Mouse (Mus musculus) midbrain, embryonic 11.5 days (tissue): ENCODE results near the gene Opn1mw. TPM values are rescaled to one million over a fixed set of nuclear protein-coding genes. Genes with fewer than 3 reads are reported as not detected.

Experiments used
- ATAC-seq: fragments of 200-750 bp; cut with Nextera tagmentation; 2 replicates; pipeline ENCODE4 v1.8.0; 2017; ENCODE audit warnings: moderate TSS enrichment, moderate library complexity; ENCODE audit not compliant: low FRiP score
- DNase-seq: peaks from one replicate; pipeline ENCODE4 v3.0.0; 2015; ENCODE audit warnings: low spot score; ENCODE audit errors: missing footprints
- H3K27ac ChIP-seq: fragments of 300-500 bp; sonication (generic); 2 replicates; pipeline ENCODE4 v1.5.1; 2014; ENCODE audit warnings: low read depth, low read length
- H3K27me3 ChIP-seq: fragments of 300-500 bp; sonication (generic); 2 replicates; pipeline ENCODE4 v1.6.1; 2014; ENCODE audit warnings: mild to moderate bottlenecking, low read length, moderate library complexity, mixed read lengths; ENCODE audit not compliant: control insufficient read depth, insufficient read depth
- H3K36me3 ChIP-seq: fragments of 300-500 bp; sonication (generic); 2 replicates; pipeline ENCODE4 v1.6.1; 2014; ENCODE audit warnings: mild to moderate bottlenecking, low read length, moderate library complexity, mixed read lengths; ENCODE audit not compliant: control insufficient read depth, insufficient read depth
- H3K4me1 ChIP-seq: fragments of 300-500 bp; sonication (generic); 2 replicates; pipeline ENCODE4 v1.6.1; 2014; ENCODE audit warnings: low read length; ENCODE audit not compliant: control insufficient read depth, insufficient read depth
- H3K4me2 ChIP-seq: fragments of 300-500 bp; sonication (generic); 2 replicates; pipeline ENCODE4 v1.6.1; 2014; ENCODE audit warnings: mild to moderate bottlenecking, moderate library complexity
- H3K4me3 ChIP-seq: fragments of 300-500 bp; sonication (generic); 2 replicates; pipeline ENCODE4 v1.5.1; 2014; ENCODE audit warnings: low read depth, low read length
- H3K9ac ChIP-seq: fragments of 300-500 bp; sonication (generic); 2 replicates; pipeline ENCODE4 v1.6.1; 2014; ENCODE audit warnings: low read length
- H3K9me3 ChIP-seq: fragments of 300-500 bp; sonication (generic); 2 replicates; pipeline ENCODE4 v1.6.1; 2016; ENCODE audit warnings: low read length; ENCODE audit not compliant: control insufficient read depth
- WGBS: fragments of 180-500 bp; shearing (Covaris S2); extraction: QIAGEN DNeasy Blood & Tissue Kit; methylation state at CpG from one replicate; pipeline ENCODE4 v1.1.7; 2014; 5-methylcytosine and 5-hydroxymethylcytosine counted together
- polyA plus RNA-seq: library from polyadenylated mRNA; unstranded; fragments of >200 nt; fragmentation: Nextera tagmentation; extraction: Ambion mirVana; gene quantifications from 2 replicates; pipeline ENCODE4 v1.2.1, GENCODE M21; 2014

Gene Opn1mw
- polyA plus RNA-seq: not detected in 2 replicates

GRCm38 (mm10) chrX:74127164-74127563, at the start of gene Opn1mw:
Gene Opn1mw (plus strand): TSS chrX:74127464.
- Histone ChIP-seq H3K9ac (no peak within 1 kb of the TSS), H3K9me3 (no peaks in the 10 kb centered on the region), H3K4me3 (no peak within 1 kb of the TSS), H3K4me2 (no peak within 1 kb of the TSS), H3K4me1 (no peaks in the 10 kb centered on the region), H3K36me3 (no peaks in the 10 kb centered on the region), H3K27ac (no peak within 1 kb of the TSS), H3K27me3 (no peaks in the 10 kb centered on the region; the same call in 1 of the 2 replicates)
- ATAC-seq: no peak
- no peak for DNase-seq

GRCm38 (mm10) chrX:74084276-74084837, 42.9 kb upstream of the Opn1mw start:
- H3K27ac ChIP-seq: peak overlapping the region; percentile 92
- peak overlapping the region; percentile 56 for H3K4me2 ChIP-seq
- no peaks in the 10 kb centered on the region for H3K36me3 ChIP-seq
- peak overlapping the region; percentile 79 for H3K9ac ChIP-seq
- ATAC-seq (no peak; the same call in 1 of the 2 replicates), DNase-seq (no peak)
- WGBS: 21% methylated on average over 17 of the region's 17 CpGs
- no peaks in the 10 kb centered on the region for H3K9me3 ChIP-seq
- no peaks in the 10 kb centered on the region for H3K27me3 ChIP-seq
- H3K4me1 ChIP-seq: peaks cover 6% of the 10 kb centered on the region; the same call in 1 of the 2 replicates
- H3K4me3 ChIP-seq: peak overlapping the region; percentile 66

DNA sequence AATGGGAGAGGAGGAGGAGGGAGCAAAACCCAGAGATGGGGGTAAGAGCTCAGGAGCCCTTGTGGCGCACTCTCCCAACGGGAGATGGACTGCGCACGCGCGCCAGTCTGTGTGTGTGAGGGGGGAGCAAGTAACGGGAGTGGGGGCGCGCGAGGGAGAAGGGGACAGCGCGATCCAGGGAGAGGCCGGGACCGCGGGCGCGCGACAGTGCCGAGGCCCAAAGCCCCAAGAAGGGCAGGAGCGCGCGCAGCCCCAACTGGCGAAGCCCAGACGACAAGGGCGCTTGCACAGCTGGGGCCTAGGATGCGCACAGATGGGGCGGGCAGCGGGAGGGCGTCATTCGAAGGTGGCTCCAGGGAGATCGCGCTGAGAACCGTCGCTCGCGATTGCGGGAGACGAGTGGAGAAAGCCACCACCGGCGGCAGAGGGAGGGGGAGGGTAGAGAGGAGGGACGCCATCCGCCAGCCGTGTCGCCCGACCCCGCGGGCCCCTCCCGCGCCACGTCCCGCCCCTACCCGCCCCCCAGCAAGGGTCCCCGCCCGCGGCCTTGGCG, 42.2 kb upstream of the Opn1mw start:
- H3K4me3 ChIP-seq: peak overlapping the region; percentile 66
- H3K36me3 ChIP-seq: no peaks in the 10 kb centered on the region
- DNase-seq: peak; percentile 95
- no peaks in the 10 kb centered on the region for H3K9me3 ChIP-seq
- H3K4me2 ChIP-seq: peak overlapping the region; percentile 56
- peak; percentile 73 for ATAC-seq
- H3K27me3 ChIP-seq: no peaks in the 10 kb centered on the region
- WGBS: 9% methylated on average over 29 of the region's 56 CpGs
- peaks cover 6% of the 10 kb centered on the region; the same call in 1 of the 2 replicates for H3K4me1 ChIP-seq
- H3K9ac ChIP-seq: peak overlapping the region; percentile 79
- peak overlapping the region; percentile 92 for H3K27ac ChIP-seq

- peak overlapping the region; percentile 66 for H3K4me3 ChIP-seq
- 16% methylated on average over 27 of the region's 27 CpGs for WGBS
Measured at GRCm38 (mm10) chrX:74085601-74086038, 41.6 kb upstream of the Opn1mw start.

GRCm38 (mm10) chrX:74095130-74095529, 32.1 kb upstream of the Opn1mw start:
- H3K4me2 ChIP-seq: no peak overlapping the region
- H3K9ac ChIP-seq: no peak overlapping the region
- H3K4me3 ChIP-seq: no peak overlapping the region
- 70% methylated on average over 1 of the region's 1 CpGs for WGBS
- no peak overlapping the region for H3K27ac ChIP-seq
- no peak for ATAC-seq
- no peaks in the 10 kb centered on the region for H3K9me3 ChIP-seq
- H3K27me3 ChIP-seq: no peaks in the 10 kb centered on the region
- DNase-seq: no peak
- no peaks in the 10 kb centered on the region for H3K36me3 ChIP-seq
- H3K4me1 ChIP-seq: no peaks in the 10 kb centered on the region

More at GRCm38 (mm10) chrX:74085601-74086038, 41.6 kb upstream of the Opn1mw start:
- peak overlapping the region; percentile 79 for H3K9ac ChIP-seq
- ATAC-seq (peak; percentile 99), DNase-seq (peak; percentile 97)
- H3K4me2 ChIP-seq: peak overlapping the region; percentile 28
- H3K36me3 ChIP-seq: no peaks in the 10 kb centered on the region
- peaks cover 6% of the 10 kb centered on the region; the same call in 1 of the 2 replicates for H3K4me1 ChIP-seq
- H3K27me3 ChIP-seq: no peaks in the 10 kb centered on the region
- H3K27ac ChIP-seq: peak overlapping the region; percentile 92
- H3K9me3 ChIP-seq: no peaks in the 10 kb centered on the region

DNA sequence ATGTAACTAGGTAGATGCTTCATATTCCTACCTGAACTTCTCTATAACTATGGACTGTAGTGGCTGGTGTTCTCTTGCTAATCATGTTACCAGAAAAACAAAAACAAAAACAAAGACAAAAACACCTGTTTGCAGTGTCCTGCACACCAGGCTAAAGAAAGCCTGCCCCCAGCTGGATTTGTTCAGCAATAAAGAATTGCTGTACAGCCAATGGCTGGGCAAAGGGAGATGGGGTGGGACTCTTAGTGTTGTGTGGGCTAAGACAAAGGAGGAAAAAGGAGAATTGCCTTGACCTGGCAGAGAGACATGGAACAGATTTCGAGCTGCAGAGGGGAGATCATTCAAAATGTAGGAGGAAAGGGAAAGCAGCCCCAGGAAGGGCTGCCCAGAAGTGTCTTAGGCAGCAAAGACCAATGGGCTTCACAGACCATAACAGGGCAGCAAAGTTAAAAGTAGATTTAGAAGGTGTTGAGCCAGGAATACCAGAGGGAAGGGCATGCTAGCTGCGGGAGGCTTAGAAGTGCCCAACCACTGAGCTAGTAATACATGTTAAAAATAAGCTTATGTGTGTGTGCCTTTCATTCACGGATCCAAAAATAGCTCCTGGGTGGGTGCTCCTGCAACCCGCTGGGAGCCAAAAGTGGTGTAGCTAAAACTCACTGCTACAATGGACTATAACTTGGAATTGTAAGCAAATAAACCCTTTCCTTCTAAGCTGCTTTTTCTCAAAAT, 23.6 kb upstream of the Opn1mw start:
- 74% methylated on average over 4 of the region's 4 CpGs for WGBS
- ATAC-seq (no peak), DNase-seq (no peak)
- no peak overlapping the region for H3K27ac ChIP-seq
- H3K4me2 ChIP-seq: no peak overlapping the region
- no peak overlapping the region for H3K9ac ChIP-seq
- no peak overlapping the region for H3K4me3 ChIP-seq
- no peaks in the 10 kb centered on the region for H3K27me3 ChIP-seq
- H3K4me1 ChIP-seq: no peaks in the 10 kb centered on the region
- no peaks in the 10 kb centered on the region for H3K9me3 ChIP-seq
- H3K36me3 ChIP-seq: no peaks in the 10 kb centered on the region

GRCm38 (mm10) chrX:74105916-74106315, 21.3 kb upstream of the Opn1mw start:
- Histone ChIP-seq H3K9ac (no peak overlapping the region), H3K27me3 (no peaks in the 10 kb centered on the region), H3K4me2 (no peak overlapping the region), H3K27ac (no peak overlapping the region), H3K36me3 (no peaks in the 10 kb centered on the region), H3K4me1 (no peaks in the 10 kb centered on the region), H3K4me3 (no peak overlapping the region), H3K9me3 (no peaks in the 10 kb centered on the region)
- 56% methylated on average over 2 of the region's 2 CpGs for WGBS
- DNase-seq (no peak), ATAC-seq (no peak)

DNA sequence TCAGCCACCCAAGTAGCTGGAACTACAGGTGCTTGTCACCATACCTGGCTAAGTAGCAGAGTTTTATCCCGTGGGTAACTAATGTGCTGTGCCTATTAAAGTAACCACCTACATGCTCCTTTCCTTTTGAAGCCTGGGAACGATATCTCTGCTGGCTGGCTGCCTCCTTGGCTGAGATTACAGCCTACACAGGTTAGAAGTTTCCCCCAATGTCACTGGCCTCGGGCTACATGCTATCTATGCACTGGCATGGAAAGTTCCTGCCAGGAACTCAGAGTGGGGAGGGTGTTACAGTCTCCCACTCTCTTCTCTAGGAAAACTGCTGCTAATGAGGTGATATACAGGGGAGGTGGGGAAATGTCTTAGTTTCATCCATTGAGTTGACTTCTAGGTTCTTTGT, 18.5 kb upstream of the Opn1mw start:
- H3K27me3 ChIP-seq: no peaks in the 10 kb centered on the region
- DNase-seq: no peak
- H3K9ac ChIP-seq: no peak overlapping the region
- H3K4me3 ChIP-seq: no peak overlapping the region
- no peaks in the 10 kb centered on the region for H3K4me1 ChIP-seq
- WGBS: 52% methylated on average over 3 of the region's 3 CpGs
- no peaks in the 10 kb centered on the region for H3K9me3 ChIP-seq
- no peak for ATAC-seq
- no peak overlapping the region for H3K4me2 ChIP-seq
- no peaks in the 10 kb centered on the region for H3K36me3 ChIP-seq
- H3K27ac ChIP-seq: no peak overlapping the region

DNA sequence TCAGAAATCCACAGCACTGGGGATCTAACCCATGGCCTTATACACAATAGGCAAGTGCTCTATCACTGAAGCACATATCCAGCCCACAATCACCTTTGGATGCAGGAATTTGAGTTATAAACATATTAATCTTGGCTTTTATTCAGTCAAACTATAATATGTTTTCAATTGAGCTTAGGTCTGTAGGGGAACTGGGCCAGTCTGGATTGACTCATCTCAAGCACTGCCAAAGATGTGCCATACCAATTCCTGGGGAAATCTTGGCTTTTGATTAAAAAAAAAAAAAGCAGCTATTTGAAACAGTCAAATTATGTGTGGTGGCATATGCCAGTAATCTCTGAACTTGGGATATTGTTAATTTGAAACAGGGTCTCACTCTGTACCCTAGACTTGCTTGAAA, 13.2 kb upstream of the Opn1mw start:
- ATAC-seq (no peak), DNase-seq (no peak)
- H3K4me1 ChIP-seq: no peaks in the 10 kb centered on the region

More for the DNA sequence above, 13.2 kb upstream of the Opn1mw start:
- Histone ChIP-seq H3K9ac (no peak overlapping the region), H3K27me3 (no peaks in the 10 kb centered on the region), H3K4me3 (no peak overlapping the region), H3K36me3 (no peaks in the 10 kb centered on the region), H3K4me2 (no peak overlapping the region), H3K9me3 (no peaks in the 10 kb centered on the region), H3K27ac (no peak overlapping the region)
